Mouse (Mus musculus) lung, adult 2 months (tissue): Measurements from ENCODE around the gene Olfr178.

ENCODE experiments used
- CTCF ChIP-seq: fragments of 200-500 bp; IDR thresholded peaks from 2 replicates; pipeline ENCODE4 v1.5.1; 2011; ENCODE audit warnings: mild to moderate bottlenecking, low read length, control low read depth; ENCODE audit not compliant: insufficient read depth
- POLR2A ChIP-seq: fragments of 200-500 bp; IDR thresholded peaks from 2 replicates; pipeline ENCODE4 v1.6.1; 2011; ENCODE audit warnings: low read depth, mild to moderate bottlenecking, control low read depth, low read length, borderline replicate concordance; ENCODE audit errors: extremely low read depth

- TF ChIP-seq CTCF (no peak), POLR2A (no peak)
Measured at GRCm38 (mm10) chr16:58861479-58861878, 30.4 kb downstream of the Olfr178 start.
